Mouse (Mus musculus): ENCODE data around the gene Rpl11. TPM values are rescaled to one million over a fixed set of nuclear protein-coding genes. Genes with fewer than 3 reads are reported as not detected.

Rpl11 gene
- polyA plus RNA-seq, 1 experiment, result 818 TPM

GRCm38 (mm10) chr4:136088971-136089747 is 35.9 kb upstream of the Rpl11 start:
- peak; percentile 17 for DNase-seq (ENCODE audit: low read depth)
- TF ChIP-seq CTCF (IDR thresholded peaks at IDR 0.05; ENCODE audit: borderline replicate concordance, extremely low read depth, insufficient read depth, insufficient read length) (no peak), POLR2A (IDR thresholded peaks at IDR 0.05; ENCODE audit: borderline replicate concordance, extremely low read depth, insufficient read depth, insufficient read length, poor library complexity, severe bottlenecking) (no peak)

GRCm38 (mm10) chr4:136088364-136088763 is 35.1 kb upstream of the Rpl11 start:
- no peak for DNase-seq (ENCODE audit: low read depth)
- TF ChIP-seq POLR2A (IDR thresholded peaks at IDR 0.05; ENCODE audit: borderline replicate concordance, extremely low read depth, insufficient read depth, insufficient read length, poor library complexity, severe bottlenecking), result no peak
- TF ChIP-seq CTCF (IDR thresholded peaks at IDR 0.05; ENCODE audit: borderline replicate concordance, extremely low read depth, insufficient read depth, insufficient read length), result no peak

- TF ChIP-seq CTCF (IDR thresholded peaks at IDR 0.05; ENCODE audit: borderline replicate concordance, extremely low read depth, insufficient read depth, insufficient read length) (no peak), POLR2A (IDR thresholded peaks at IDR 0.05; ENCODE audit: borderline replicate concordance, extremely low read depth, insufficient read depth, insufficient read length, poor library complexity, severe bottlenecking) (no peak)
- DNase-seq (ENCODE audit: low read depth), result no peak
Measured at GRCm38 (mm10) chr4:136087261-136087660, 34.0 kb upstream of the Rpl11 start.

- TF ChIP-seq POLR2A (IDR thresholded peaks at IDR 0.05; ENCODE audit: borderline replicate concordance, extremely low read depth, insufficient read depth, insufficient read length, poor library complexity, severe bottlenecking) (no peak), CTCF (IDR thresholded peaks at IDR 0.05; ENCODE audit: borderline replicate concordance, extremely low read depth, insufficient read depth, insufficient read length) (no peak)
- DNase-seq (ENCODE audit: low read depth), result no peak
Measured at GRCm38 (mm10) chr4:136084840-136085239, 31.6 kb upstream of the Rpl11 start.

- no peak for DNase-seq (ENCODE audit: low read depth)
Measured at GRCm38 (mm10) chr4:136083269-136084105, 30.3 kb upstream of the Rpl11 start.

GRCm38 (mm10) chr4:136081729-136082128 is 28.5 kb upstream of the Rpl11 start:
- no peak for TF ChIP-seq POLR2A (IDR thresholded peaks at IDR 0.05; ENCODE audit: borderline replicate concordance, extremely low read depth, insufficient read depth, insufficient read length, poor library complexity, severe bottlenecking)
- no peak for TF ChIP-seq CTCF (IDR thresholded peaks at IDR 0.05; ENCODE audit: borderline replicate concordance, extremely low read depth, insufficient read depth, insufficient read length)
- DNase-seq (ENCODE audit: low read depth), result no peak

More at GRCm38 (mm10) chr4:136083269-136084105, 30.3 kb upstream of the Rpl11 start:
- TF ChIP-seq POLR2A (IDR thresholded peaks at IDR 0.05; ENCODE audit: borderline replicate concordance, extremely low read depth, insufficient read depth, insufficient read length, poor library complexity, severe bottlenecking), result no peak

- TF ChIP-seq CTCF (IDR thresholded peaks at IDR 0.05; ENCODE audit: borderline replicate concordance, extremely low read depth, insufficient read depth, insufficient read length) (no peak), POLR2A (IDR thresholded peaks at IDR 0.05; ENCODE audit: borderline replicate concordance, extremely low read depth, insufficient read depth, insufficient read length, poor library complexity, severe bottlenecking) (no peak)
- DNase-seq (ENCODE audit: low read depth), result no peak
Measured at GRCm38 (mm10) chr4:136078649-136079048, 25.4 kb upstream of the Rpl11 start.

- no peak for DNase-seq (ENCODE audit: low read depth)
- TF ChIP-seq CTCF (IDR thresholded peaks at IDR 0.05; ENCODE audit: borderline replicate concordance, extremely low read depth, insufficient read depth, insufficient read length), result no peak
- no peak for TF ChIP-seq POLR2A (IDR thresholded peaks at IDR 0.05; ENCODE audit: borderline replicate concordance, extremely low read depth, insufficient read depth, insufficient read length, poor library complexity, severe bottlenecking)
Measured at GRCm38 (mm10) chr4:136076776-136077538, 23.7 kb upstream of the Rpl11 start.

- DNase-seq (ENCODE audit: low read depth), result peak; percentile 82
- TF ChIP-seq POLR2A (IDR thresholded peaks at IDR 0.05; ENCODE audit: borderline replicate concordance, extremely low read depth, insufficient read depth, insufficient read length, poor library complexity, severe bottlenecking), result no peak
- peak; percentile 92 for TF ChIP-seq CTCF (IDR thresholded peaks at IDR 0.05; ENCODE audit: borderline replicate concordance, extremely low read depth, insufficient read depth, insufficient read length)
Measured at GRCm38 (mm10) chr4:136071178-136071714, 18.0 kb upstream of the Rpl11 start.

- TF ChIP-seq POLR2A (IDR thresholded peaks at IDR 0.05; ENCODE audit: borderline replicate concordance, extremely low read depth, insufficient read depth, insufficient read length, poor library complexity, severe bottlenecking), result no peak
- TF ChIP-seq CTCF (IDR thresholded peaks at IDR 0.05; ENCODE audit: borderline replicate concordance, extremely low read depth, insufficient read depth, insufficient read length), result no peak
- no peak for DNase-seq (ENCODE audit: low read depth)
Measured at GRCm38 (mm10) chr4:136070592-136070991, 17.4 kb upstream of the Rpl11 start.

GRCm38 (mm10) chr4:136069954-136070353 is 16.7 kb upstream of the Rpl11 start:
- peak; percentile 92 for DNase-seq (ENCODE audit: low read depth)
- TF ChIP-seq CTCF (IDR thresholded peaks at IDR 0.05; ENCODE audit: borderline replicate concordance, extremely low read depth, insufficient read depth, insufficient read length) (peak; percentile 98), POLR2A (IDR thresholded peaks at IDR 0.05; ENCODE audit: borderline replicate concordance, extremely low read depth, insufficient read depth, insufficient read length, poor library complexity, severe bottlenecking) (no peak)
